Mouse (Mus musculus): ENCODE measurements around the gene Alg2. TPM values are rescaled to one million over a fixed set of nuclear protein-coding genes. Genes with fewer than 3 reads are reported as not detected.

Alg2 gene
- polyA plus RNA-seq (2012; rRNA removed): 16.5 and 17.7 TPM in 2 replicates

GRCm38 (mm10) chr4:47473968-47474729, at the start of gene Alg2, which contains the start of gene Sec61b:
Alg2 (minus strand) TSS chr4:47474333.
Sec61b (plus strand) TSS chr4:47474658.

Other genes starting within 250 kb of the Alg2 start
- gene Tgfbr1, start 121.1 kb downstream of the Alg2 start, polyA plus RNA-seq (2012; rRNA removed): 3.1 and 4.5 TPM in 2 replicates
- 599 and 625 TPM in 2 replicates for gene Sec61b, start 325 bp upstream of the Alg2 start, polyA plus RNA-seq (2012; rRNA removed)